Mouse (Mus musculus): ENCODE data around the gene Dapk1. TPM values are rescaled to one million over a fixed set of nuclear protein-coding genes. Genes with fewer than 3 reads are reported as not detected.

Dapk1 gene
- polyA plus RNA-seq, 1 experiment from 2014 or later, result 4.8 TPM

GRCm38 (mm10) chr13:60569549-60569941, 32.2 kb upstream of the Dapk1 start:
- WGBS, result 100% methylated on average over 1 of the region's 1 CpGs
- ATAC-seq (ENCODE audit: low FRiP score, low TSS enrichment) (no peak), DNase-seq (ENCODE audit: low spot score) (no peak)
- TF ChIP-seq EP300 (optimal IDR thresholded peaks at IDR 0.05) (no peak), CTCF (IDR thresholded peaks at IDR 0.05; ENCODE audit: low read depth) (no peak)
- no peak overlapping the region for H3K27ac ChIP-seq (replicated peaks)
- no peaks in the 10 kb centered on the region for H3K36me3 ChIP-seq (ENCODE audit: control insufficient read depth, insufficient read depth, low read length)
- no peak overlapping the region for H3K4me3 ChIP-seq (ENCODE audit: low read depth, low read length)
- H3K27me3 ChIP-seq (ENCODE audit: control insufficient read depth, insufficient read depth, low read length), result no peaks in the 10 kb centered on the region
- H3K9me3 ChIP-seq (ENCODE audit: control insufficient read depth, low read length), result no peaks in the 10 kb centered on the region
- H3K9ac ChIP-seq (ENCODE audit: low read length), result no peak overlapping the region
- no peaks in the 10 kb centered on the region for H3K4me1 ChIP-seq (replicated peaks; ENCODE audit: control insufficient read depth, insufficient read depth)
- H3K4me2 ChIP-seq (replicated peaks; ENCODE audit: low read depth), result no peak overlapping the region

- ATAC-seq (ENCODE audit: low FRiP score, low TSS enrichment), result no peak
- H3K4me3 ChIP-seq (ENCODE audit: low read depth, low read length), result no peak overlapping the region
- 65% methylated on average over 3 of the region's 3 CpGs for WGBS
- H3K9me3 ChIP-seq (ENCODE audit: control insufficient read depth, low read length), result no peaks in the 10 kb centered on the region
- no peak for DNase-seq (ENCODE audit: low spot score)
- no peak overlapping the region for H3K9ac ChIP-seq (ENCODE audit: low read length)
- no peak for TF ChIP-seq CTCF (IDR thresholded peaks at IDR 0.05; ENCODE audit: low read depth)
- no peak for TF ChIP-seq EP300 (optimal IDR thresholded peaks at IDR 0.05)
- no peaks in the 10 kb centered on the region for H3K27me3 ChIP-seq (ENCODE audit: control insufficient read depth, insufficient read depth, low read length)
- no peaks in the 10 kb centered on the region for H3K4me1 ChIP-seq (replicated peaks; ENCODE audit: control insufficient read depth, insufficient read depth)
- H3K27ac ChIP-seq (replicated peaks), result no peak overlapping the region
- H3K4me2 ChIP-seq (replicated peaks; ENCODE audit: low read depth), result no peak overlapping the region
- no peaks in the 10 kb centered on the region for H3K36me3 ChIP-seq (ENCODE audit: control insufficient read depth, insufficient read depth, low read length)
These were observed 28.2 kb upstream of the Dapk1 start for GRCm38 (mm10) chr13:60573541-60573940.

- no peak overlapping the region for H3K4me3 ChIP-seq (ENCODE audit: low read depth, low read length)
- 49% methylated on average over 8 of the region's 8 CpGs for WGBS
- no peaks in the 10 kb centered on the region for H3K27me3 ChIP-seq (ENCODE audit: control insufficient read depth, insufficient read depth, low read length)
- H3K9ac ChIP-seq (ENCODE audit: low read length), result no peak overlapping the region
- H3K4me1 ChIP-seq (replicated peaks; ENCODE audit: control insufficient read depth, insufficient read depth), result no peaks in the 10 kb centered on the region
- ATAC-seq (ENCODE audit: low FRiP score, low TSS enrichment) (no peak), DNase-seq (ENCODE audit: low spot score) (no peak)
- TF ChIP-seq CTCF (IDR thresholded peaks at IDR 0.05; ENCODE audit: low read depth) (no peak), EP300 (optimal IDR thresholded peaks at IDR 0.05) (no peak)
- H3K27ac ChIP-seq (replicated peaks), result no peak overlapping the region
- H3K4me2 ChIP-seq (replicated peaks; ENCODE audit: low read depth), result no peak overlapping the region
- H3K36me3 ChIP-seq (ENCODE audit: control insufficient read depth, insufficient read depth, low read length), result no peaks in the 10 kb centered on the region
- no peaks in the 10 kb centered on the region for H3K9me3 ChIP-seq (ENCODE audit: control insufficient read depth, low read length)
These were observed 27.8 kb upstream of the Dapk1 start for GRCm38 (mm10) chr13:60573971-60574370.

GRCm38 (mm10) chr13:60578541-60578940, 23.2 kb upstream of the Dapk1 start:
- no peak overlapping the region for H3K9ac ChIP-seq (ENCODE audit: low read length)
- no peaks in the 10 kb centered on the region for H3K27me3 ChIP-seq (ENCODE audit: control insufficient read depth, insufficient read depth, low read length)
- H3K4me1 ChIP-seq (replicated peaks; ENCODE audit: control insufficient read depth, insufficient read depth), result no peaks in the 10 kb centered on the region
- WGBS, result 73% methylated on average over 3 of the region's 3 CpGs
- H3K9me3 ChIP-seq (ENCODE audit: control insufficient read depth, low read length), result no peaks in the 10 kb centered on the region
- no peak overlapping the region for H3K4me3 ChIP-seq (ENCODE audit: low read depth, low read length)
- DNase-seq (ENCODE audit: low spot score) (no peak), ATAC-seq (ENCODE audit: low FRiP score, low TSS enrichment) (no peak)
- no peak for TF ChIP-seq CTCF (IDR thresholded peaks at IDR 0.05; ENCODE audit: low read depth)
- TF ChIP-seq EP300 (optimal IDR thresholded peaks at IDR 0.05), result no peak
- H3K27ac ChIP-seq (replicated peaks), result no peak overlapping the region
- H3K4me2 ChIP-seq (replicated peaks; ENCODE audit: low read depth), result no peak overlapping the region
- H3K36me3 ChIP-seq (ENCODE audit: control insufficient read depth, insufficient read depth, low read length), result no peaks in the 10 kb centered on the region

- H3K4me2 ChIP-seq (replicated peaks; ENCODE audit: low read depth), result no peak overlapping the region
- TF ChIP-seq CTCF (IDR thresholded peaks at IDR 0.05; ENCODE audit: low read depth) (no peak), EP300 (optimal IDR thresholded peaks at IDR 0.05) (no peak)
- H3K27me3 ChIP-seq (ENCODE audit: control insufficient read depth, insufficient read depth, low read length), result no peaks in the 10 kb centered on the region
- no peaks in the 10 kb centered on the region for H3K36me3 ChIP-seq (ENCODE audit: control insufficient read depth, insufficient read depth, low read length)
- H3K9me3 ChIP-seq (ENCODE audit: control insufficient read depth, low read length), result no peaks in the 10 kb centered on the region
- DNase-seq (ENCODE audit: low spot score), result no peak
- no peak for ATAC-seq (ENCODE audit: low FRiP score, low TSS enrichment)
- WGBS, result 49% methylated on average over 3 of the region's 3 CpGs
- no peak overlapping the region for H3K9ac ChIP-seq (ENCODE audit: low read length)
- no peak overlapping the region for H3K4me3 ChIP-seq (ENCODE audit: low read depth, low read length)
- H3K27ac ChIP-seq (replicated peaks), result no peak overlapping the region
- no peaks in the 10 kb centered on the region for H3K4me1 ChIP-seq (replicated peaks; ENCODE audit: control insufficient read depth, insufficient read depth)
These were observed 6.9 kb upstream of the Dapk1 start for GRCm38 (mm10) chr13:60594866-60595265.

- Histone ChIP-seq H3K36me3 (ENCODE audit: control insufficient read depth, insufficient read depth, low read length) (no peaks in the 10 kb centered on the region), H3K4me2 (replicated peaks; ENCODE audit: low read depth) (no peak overlapping the region), H3K4me1 (replicated peaks; ENCODE audit: control insufficient read depth, insufficient read depth) (no peaks in the 10 kb centered on the region), H3K4me3 (ENCODE audit: low read depth, low read length) (no peak overlapping the region), H3K9me3 (ENCODE audit: control insufficient read depth, low read length) (no peaks in the 10 kb centered on the region), H3K27ac (replicated peaks) (no peak overlapping the region), H3K9ac (ENCODE audit: low read length) (no peak overlapping the region), H3K27me3 (ENCODE audit: control insufficient read depth, insufficient read depth, low read length) (no peaks in the 10 kb centered on the region)
- no peak for DNase-seq (ENCODE audit: low spot score)
- TF ChIP-seq EP300 (optimal IDR thresholded peaks at IDR 0.05) (no peak), CTCF (IDR thresholded peaks at IDR 0.05; ENCODE audit: low read depth) (no peak)
- WGBS, result 66% methylated on average over 6 of the region's 6 CpGs
- no peak for ATAC-seq (ENCODE audit: low FRiP score, low TSS enrichment)
These were observed 6.2 kb upstream of the Dapk1 start for GRCm38 (mm10) chr13:60595519-60595918.

Measured in stomach, postnatal 0 days (tissue).